Mouse (Mus musculus) brown adipose tissue, adult 24 weeks (tissue): ENCODE results near the gene Esyt3. TPM values are rescaled to one million over a fixed set of nuclear protein-coding genes. Genes with fewer than 3 reads are reported as not detected.
A peak's percentile ranks its signal among the peaks of the same experiment; 100 is the strongest.

Source experiments
- H3K27ac ChIP-seq: fragments of 200-500 bp; replicated peaks from 2 replicates; pipeline ENCODE4 v1.5.1; 2012; ENCODE audit warnings: low read depth, mild to moderate bottlenecking, low read length
- H3K4me1 ChIP-seq: fragments of 200-500 bp; 2 replicates; pipeline ENCODE4 v1.6.1; 2012; ENCODE audit warnings: low read length, mixed read lengths; ENCODE audit not compliant: control insufficient read depth, insufficient read depth, insufficient read length
- H3K4me3 ChIP-seq: fragments of 200-500 bp; 2 replicates; pipeline ENCODE4 v1.5.1; 2012; ENCODE audit warnings: low read depth, mild to moderate bottlenecking, low read length, moderate library complexity; ENCODE audit not compliant: insufficient read depth
- polyA plus RNA-seq: library from polyadenylated mRNA; stranded (reverse); fragments of >200 nt; gene quantifications from 2 replicates; pipeline ENCODE4 v1.2.4, GENCODE M21; 2012; ENCODE audit not compliant: missing spikeins, insufficient read depth, insufficient read length

Esyt3 gene
- polyA plus RNA-seq, 1 experiment = not detected

GRCm38 (mm10) chr9:99376591-99377418 is 18.4 kb upstream of the Esyt3 start:
- Histone ChIP-seq H3K4me1 (no peaks in the 10 kb centered on the region), H3K4me3 (no peak overlapping the region), H3K27ac (no peak overlapping the region)

- Histone ChIP-seq H3K4me3 (no peak overlapping the region), H3K4me1 (no peaks in the 10 kb centered on the region), H3K27ac (no peak overlapping the region)
Measured at GRCm38 (mm10) chr9:99368431-99368830, 10.1 kb upstream of the Esyt3 start.

- Histone ChIP-seq H3K27ac (no peak overlapping the region), H3K4me1 (no peaks in the 10 kb centered on the region)
Measured at GRCm38 (mm10) chr9:99365906-99366305, 7.5 kb upstream of the Esyt3 start.

GRCm38 (mm10) chr9:99363076-99363475 is 4.7 kb upstream of the Esyt3 start:
- Histone ChIP-seq H3K4me3 (no peak overlapping the region), H3K27ac (no peak overlapping the region), H3K4me1 (no peaks in the 10 kb centered on the region; the same call in 1 of the 2 replicates)

More at GRCm38 (mm10) chr9:99365906-99366305, 7.5 kb upstream of the Esyt3 start:
- no peak overlapping the region for H3K4me3 ChIP-seq

GRCm38 (mm10) chr9:99361946-99362345 is 3.6 kb upstream of the Esyt3 start:
- peaks cover 5% of the 10 kb centered on the region; the same call in 1 of the 2 replicates for H3K4me1 ChIP-seq
- H3K27ac ChIP-seq = no peak overlapping the region
- H3K4me3 ChIP-seq = no peak overlapping the region

- peaks cover 5% of the 10 kb centered on the region; the same call in 1 of the 2 replicates for H3K4me1 ChIP-seq
- H3K4me3 ChIP-seq = no peak overlapping the region
- no peak overlapping the region for H3K27ac ChIP-seq
Measured at GRCm38 (mm10) chr9:99359012-99359411, 655 bp upstream of the Esyt3 start.

- no peak overlapping the region for H3K27ac ChIP-seq
- peaks cover 5% of the 10 kb centered on the region; the same call in 1 of the 2 replicates for H3K4me1 ChIP-seq
- H3K4me3 ChIP-seq = peak overlapping the region; percentile 38
Measured at GRCm38 (mm10) chr9:99357561-99357920, 816 bp downstream of the Esyt3 start.

- Histone ChIP-seq H3K27ac (no peak overlapping the region), H3K4me3 (no peak overlapping the region), H3K4me1 (peaks cover 5% of the 10 kb centered on the region; the same call in 1 of the 2 replicates)
Measured at GRCm38 (mm10) chr9:99355971-99356370, 2.4 kb downstream of the Esyt3 start.

- no peak overlapping the region for H3K27ac ChIP-seq
- peaks cover 5% of the 10 kb centered on the region; the same call in 1 of the 2 replicates for H3K4me1 ChIP-seq
- no peak overlapping the region for H3K4me3 ChIP-seq
Measured at GRCm38 (mm10) chr9:99354796-99355195, 3.6 kb downstream of the Esyt3 start.

- Histone ChIP-seq H3K4me3 (no peak overlapping the region), H3K27ac (no peak overlapping the region), H3K4me1 (peaks cover 5% of the 10 kb centered on the region; the same call in 1 of the 2 replicates)
Measured at GRCm38 (mm10) chr9:99353390-99353789, 5.0 kb downstream of the Esyt3 start.

- Histone ChIP-seq H3K4me3 (no peak overlapping the region), H3K27ac (no peak overlapping the region), H3K4me1 (peaks cover 5% of the 10 kb centered on the region; the same call in 1 of the 2 replicates)
Measured at GRCm38 (mm10) chr9:99352964-99353363, 5.4 kb downstream of the Esyt3 start.

- no peak overlapping the region for H3K4me3 ChIP-seq
- H3K27ac ChIP-seq = no peak overlapping the region
- H3K4me1 ChIP-seq = no peaks in the 10 kb centered on the region
Measured at GRCm38 (mm10) chr9:99345351-99345792, 13.0 kb downstream of the Esyt3 start.

- no peak overlapping the region for H3K4me3 ChIP-seq
- no peaks in the 10 kb centered on the region for H3K4me1 ChIP-seq
- no peak overlapping the region for H3K27ac ChIP-seq
Measured at GRCm38 (mm10) chr9:99341600-99341999, 16.8 kb downstream of the Esyt3 start.

GRCm38 (mm10) chr9:99340126-99340525 is 18.2 kb downstream of the Esyt3 start:
- no peak overlapping the region for H3K4me3 ChIP-seq
- no peak overlapping the region for H3K27ac ChIP-seq
- H3K4me1 ChIP-seq = no peaks in the 10 kb centered on the region

- no peaks in the 10 kb centered on the region for H3K4me1 ChIP-seq
- no peak overlapping the region for H3K4me3 ChIP-seq
- H3K27ac ChIP-seq = no peak overlapping the region
Measured at GRCm38 (mm10) chr9:99339182-99339581, 19.2 kb downstream of the Esyt3 start.

- H3K27ac ChIP-seq = no peak overlapping the region
- H3K4me1 ChIP-seq = no peaks in the 10 kb centered on the region
- no peak overlapping the region for H3K4me3 ChIP-seq
Measured at GRCm38 (mm10) chr9:99338293-99338692, 20.1 kb downstream of the Esyt3 start.
